Mouse (Mus musculus): Measurements from ENCODE around the gene Acvr1c. TPM values are rescaled to one million over a fixed set of nuclear protein-coding genes. Genes with fewer than 3 reads are reported as not detected.

Acvr1c gene
- polyA plus RNA-seq, 1 experiment: 5.0 TPM

DNA sequence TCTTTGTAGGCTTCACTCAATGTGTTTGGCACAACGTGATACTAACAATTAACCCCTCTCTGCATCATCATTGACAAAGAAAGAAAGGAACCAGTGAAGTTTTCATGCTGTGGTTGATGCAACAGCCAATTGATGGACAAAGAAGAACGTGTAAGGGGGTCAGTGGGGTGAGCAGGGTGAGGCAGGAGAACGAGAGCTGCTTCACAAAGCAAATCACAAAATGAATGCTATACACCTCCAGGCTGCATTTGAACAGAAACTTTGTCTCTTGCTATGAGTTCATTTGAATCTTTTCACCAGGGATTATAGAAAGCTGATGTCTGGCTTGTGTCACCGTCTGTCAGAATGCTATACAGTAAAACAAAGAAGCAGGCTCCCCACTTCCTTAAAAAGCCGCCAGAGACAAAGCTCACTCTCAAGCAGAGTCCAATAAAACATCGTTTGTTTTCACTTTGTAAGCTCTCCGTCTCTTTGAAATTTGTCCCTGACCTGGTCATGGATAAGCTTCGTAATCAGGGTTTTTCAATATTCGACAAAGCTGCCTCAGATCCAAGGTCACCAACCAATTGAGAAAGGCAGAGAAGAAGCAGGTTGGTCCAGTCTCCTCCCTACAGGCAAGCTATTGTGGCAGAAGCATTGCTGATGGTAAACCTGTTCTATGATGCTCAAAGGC lies 67.8 kb downstream of the Acvr1c start:
- no peak for DNase-seq (ENCODE audit: extremely low spot score in 1 of 2, low spot score in 1 of 2)

DNA sequence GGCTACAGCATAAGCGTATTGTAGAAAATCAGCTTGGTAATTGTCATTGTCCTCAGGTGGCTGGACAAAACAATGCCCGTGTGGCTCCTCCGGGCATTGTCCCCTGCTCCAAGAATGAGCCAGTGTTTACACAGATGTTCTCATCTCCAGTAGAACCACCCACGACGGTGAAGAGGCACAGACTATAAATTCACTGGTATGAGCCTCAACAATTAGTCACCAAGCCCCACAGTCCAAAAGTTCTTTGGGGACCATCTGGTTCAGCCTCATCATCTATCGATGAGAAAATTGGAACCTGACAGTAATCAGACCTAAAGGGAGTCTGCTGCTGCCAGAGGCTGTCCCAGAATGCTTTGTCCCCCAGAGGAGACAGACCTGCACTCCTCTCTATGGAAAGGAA lies 68.4 kb downstream of the Acvr1c start:
- DNase-seq (ENCODE audit: extremely low spot score in 1 of 2, low spot score in 1 of 2): peak in 1 of 2 experiments; percentile 33

- DNase-seq (ENCODE audit: extremely low spot score in 1 of 2, low spot score in 1 of 2): peak in 1 of 2 experiments; percentile 56
Measured at GRCm38 (mm10) chr2:58282259-58282910, 75.3 kb downstream of the Acvr1c start.

DNA sequence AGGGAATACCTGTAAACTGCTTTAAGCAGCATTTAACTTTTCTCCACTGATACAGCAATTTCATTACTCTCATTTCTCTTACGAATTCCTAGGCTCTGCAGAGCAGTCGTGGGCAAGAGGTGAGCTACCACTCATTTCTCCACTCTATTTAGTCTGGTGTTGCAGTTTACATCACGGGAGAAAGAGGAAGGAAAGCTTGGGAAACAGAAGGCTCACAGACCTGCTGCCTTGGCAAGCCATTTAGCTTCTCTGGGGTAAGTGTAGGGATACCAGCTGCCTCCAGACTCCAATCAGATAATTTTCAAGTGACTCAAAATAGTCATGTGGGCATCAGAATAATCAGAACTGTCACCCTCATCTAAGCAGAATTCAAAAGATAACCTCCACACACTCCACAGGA lies 76.6 kb downstream of the Acvr1c start:
- DNase-seq (ENCODE audit: extremely low spot score in 1 of 2, low spot score in 1 of 2): no peak

GRCm38 (mm10) chr2:58279163-58279562 lies 78.5 kb downstream of the Acvr1c start:
- DNase-seq (ENCODE audit: extremely low spot score in 1 of 2, low spot score in 1 of 2): no peak

DNA sequence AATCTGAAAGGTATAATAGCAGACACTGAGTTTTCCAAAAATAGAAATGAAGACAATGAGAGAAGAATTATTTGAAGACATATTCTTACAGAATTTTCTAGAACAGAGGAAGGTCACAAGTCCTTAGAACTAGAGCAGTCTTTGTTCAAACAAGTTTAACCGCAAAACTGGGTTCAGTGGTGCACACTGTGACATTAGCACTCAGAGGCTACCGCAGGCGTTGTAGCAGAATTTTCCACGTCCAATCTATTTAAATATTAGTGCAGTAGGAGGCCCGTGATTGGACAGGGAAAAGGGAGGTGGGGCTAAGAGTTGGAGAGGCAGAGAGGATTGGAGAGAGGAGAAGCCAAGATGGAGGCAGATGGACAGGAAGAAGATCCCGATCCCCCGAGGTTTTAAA lies 81.2 kb downstream of the Acvr1c start:
- DNase-seq (ENCODE audit: extremely low spot score in 1 of 2, low spot score in 1 of 2): no peak

DNA sequence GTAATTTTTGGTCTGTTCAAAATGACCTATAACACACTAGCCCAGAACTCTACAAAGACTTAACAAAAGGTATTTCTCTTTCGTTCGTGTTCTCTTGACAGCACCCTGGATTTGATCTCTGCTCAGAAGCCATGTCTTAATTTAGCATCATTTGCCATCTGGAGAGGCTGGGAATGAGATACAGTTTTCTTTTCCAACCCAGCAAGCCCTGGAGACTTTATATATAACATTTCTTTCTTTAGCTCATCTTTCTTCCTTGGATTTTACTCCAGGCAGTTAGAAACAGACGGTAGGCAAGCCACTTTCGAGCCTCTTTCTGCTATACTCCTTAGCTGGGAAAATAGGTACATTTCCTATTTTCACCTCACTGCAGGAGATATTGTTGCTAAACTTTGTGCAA lies 117.1 kb downstream of the Acvr1c start:
- DNase-seq (ENCODE audit: extremely low spot score in 1 of 2, low spot score in 1 of 2): peak; percentile 46 to 69

DNA sequence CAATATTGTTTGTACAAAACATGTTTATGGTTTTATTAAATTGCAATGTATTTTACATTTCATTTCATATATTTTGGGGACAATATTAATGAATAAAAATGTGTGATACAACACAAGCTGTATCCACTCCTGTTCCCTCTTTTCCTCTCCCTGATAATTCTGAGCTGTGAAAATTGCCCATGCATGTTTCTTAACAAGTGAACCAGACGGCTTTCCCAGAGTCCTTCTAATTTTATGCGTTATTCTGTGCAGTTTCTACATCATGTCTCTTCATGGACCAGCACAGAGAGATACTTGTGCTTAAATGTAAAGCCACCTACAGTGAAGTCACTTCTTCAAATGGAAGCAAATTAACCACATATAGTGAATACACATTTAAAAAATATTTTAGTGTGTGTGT lies 120.2 kb downstream of the Acvr1c start:
- no peak for DNase-seq (ENCODE audit: extremely low spot score in 1 of 2, low spot score in 1 of 2)

Other genes with a start within 250 kb of the Acvr1c start
- gene Cytip, start 162.4 kb downstream of the Acvr1c start, polyA plus RNA-seq (2012; rRNA removed): 0.29 and 0.50 TPM in 2 replicates
- not detected in 2 replicates for gene Gm17409, start 112.2 kb upstream of the Acvr1c start, polyA plus RNA-seq (2012; rRNA removed)
- 31.6 and 34.4 TPM in 2 replicates for gene Acvr1, start 209.3 kb upstream of the Acvr1c start, polyA plus RNA-seq (2012; rRNA removed)
- 41.0 and 43.3 TPM in 2 replicates for gene Upp2, start 209.4 kb upstream of the Acvr1c start, polyA plus RNA-seq (2012; rRNA removed)